Mouse (Mus musculus): ENCODE results near the gene Olfr869. TPM values are rescaled to one million over a fixed set of nuclear protein-coding genes. Genes with fewer than 3 reads are reported as not detected.

Olfr869 gene
- polyA plus RNA-seq (2015; fragmentation: Nextera tagmentation; extraction: Ambion mirVana), result not detected in 2 replicates

- no peaks in the 10 kb centered on the region for H3K36me3 ChIP-seq
- H3K27ac ChIP-seq (replicated peaks), result no peak within 1 kb of the TSS
- 0 out of 2 replicates have a peak, but pooled peaks cover 7% of the 10 kb centered on the region for H3K9me3 ChIP-seq
- WGBS, result 71% methylated on average over 2 of the region's 2 CpGs
- no peaks in the 10 kb centered on the region for H3K27me3 ChIP-seq (replicated peaks)
- H3K4me3 ChIP-seq, result no peak within 1 kb of the TSS
- H3K4me1 ChIP-seq, result no peaks in the 10 kb centered on the region
- no peak within 1 kb of the TSS for H3K9ac ChIP-seq
- no peak for ATAC-seq (ENCODE audit: extremely low read depth, insufficient number of reproducible peaks, low FRiP score, low TSS enrichment)
- no peak within 1 kb of the TSS for H3K4me2 ChIP-seq
Measured at GRCm38 (mm10) chr9:20128709-20129108, at the start of gene Olfr869. Gene Olfr869, plus strand, starts transcription at chr9:20129009.

- no peak within 1 kb of the TSS for H3K4me3 ChIP-seq
- no peaks in the 10 kb centered on the region for H3K36me3 ChIP-seq
- H3K4me1 ChIP-seq, result no peaks in the 10 kb centered on the region
- no peak for ATAC-seq (ENCODE audit: extremely low read depth, insufficient number of reproducible peaks, low FRiP score, low TSS enrichment)
- H3K27ac ChIP-seq (replicated peaks), result no peak within 1 kb of the TSS
- H3K9me3 ChIP-seq, result peaks cover 6% of the 10 kb centered on the region; the same call in 1 of the 2 replicates
- H3K4me2 ChIP-seq, result no peak within 1 kb of the TSS
- H3K27me3 ChIP-seq (replicated peaks), result no peaks in the 10 kb centered on the region
- H3K9ac ChIP-seq, result no peak within 1 kb of the TSS
- 31% methylated on average over 2 of the region's 2 CpGs for WGBS
Measured at GRCm38 (mm10) chr9:20098326-20098725, 30.5 kb upstream of the Olfr869 start, which contains the start of gene Olfr868. Gene Olfr868, plus strand, starts transcription at chr9:20098626.

- Histone ChIP-seq H3K27me3 (replicated peaks) (no peaks in the 10 kb centered on the region), H3K9ac (no peak overlapping the region), H3K36me3 (no peaks in the 10 kb centered on the region), H3K4me1 (no peaks in the 10 kb centered on the region), H3K4me3 (no peak overlapping the region), H3K9me3 (peaks cover 36% of the 10 kb centered on the region), H3K27ac (replicated peaks) (no peak overlapping the region), H3K4me2 (no peak overlapping the region)
- no peak for ATAC-seq (ENCODE audit: extremely low read depth, insufficient number of reproducible peaks, low FRiP score, low TSS enrichment)
- 71% methylated on average over 3 of the region's 3 CpGs for WGBS
Measured at GRCm38 (mm10) chr9:20149706-20150105, 20.9 kb downstream of the Olfr869 start.

GRCm38 (mm10) chr9:20173957-20174356, 45.1 kb downstream of the Olfr869 start, which contains the start of gene Olfr870:
Gene Olfr870, minus strand, starts transcription at chr9:20174057.
- WGBS, result 69% methylated on average over 2 of the region's 2 CpGs
- Histone ChIP-seq H3K36me3 (no peaks in the 10 kb centered on the region), H3K4me1 (no peaks in the 10 kb centered on the region), H3K9ac (no peak within 1 kb of the TSS), H3K4me3 (no peak within 1 kb of the TSS), H3K27ac (replicated peaks) (no peak within 1 kb of the TSS), H3K27me3 (replicated peaks) (no peaks in the 10 kb centered on the region), H3K4me2 (no peak within 1 kb of the TSS), H3K9me3 (peaks cover 8% of the 10 kb centered on the region; the same call in 1 of the 2 replicates)
- no peak for ATAC-seq (ENCODE audit: extremely low read depth, insufficient number of reproducible peaks, low FRiP score, low TSS enrichment)

GRCm38 (mm10) chr9:20179463-20179862, 50.7 kb downstream of the Olfr869 start:
- Histone ChIP-seq H3K9me3 (peaks cover 19% of the 10 kb centered on the region; the same call in 1 of the 2 replicates), H3K27me3 (replicated peaks) (no peaks in the 10 kb centered on the region), H3K27ac (replicated peaks) (no peak overlapping the region), H3K4me3 (no peak overlapping the region), H3K4me1 (no peaks in the 10 kb centered on the region), H3K4me2 (no peak overlapping the region), H3K36me3 (no peaks in the 10 kb centered on the region), H3K9ac (no peak overlapping the region)
- ATAC-seq (ENCODE audit: extremely low read depth, insufficient number of reproducible peaks, low FRiP score, low TSS enrichment), result no peak
- WGBS, result 49% methylated on average over 5 of the region's 5 CpGs

Other genes with a start within 250 kb of the Olfr869 start
- gene Olfr862, start 241.0 kb upstream of the Olfr869 start, polyA plus RNA-seq (2015; fragmentation: Nextera tagmentation; extraction: Ambion mirVana), result not detected in 2 replicates
- 0.17 and 0.18 TPM in 2 replicates for gene Olfr77, start 212.1 kb upstream of the Olfr869 start, polyA plus RNA-seq (2015; fragmentation: Nextera tagmentation; extraction: Ambion mirVana)
- gene Olfr866, start 101.0 kb upstream of the Olfr869 start, polyA plus RNA-seq (2015; fragmentation: Nextera tagmentation; extraction: Ambion mirVana), result not detected in 2 replicates
- not detected in 2 replicates for gene Olfr867, start 71.4 kb upstream of the Olfr869 start, polyA plus RNA-seq (2015; fragmentation: Nextera tagmentation; extraction: Ambion mirVana)
- gene Olfr868, start 30.4 kb upstream of the Olfr869 start, polyA plus RNA-seq (2015; fragmentation: Nextera tagmentation; extraction: Ambion mirVana), result not detected in 2 replicates
- gene Olfr870, start 45.0 kb downstream of the Olfr869 start, polyA plus RNA-seq (2015; fragmentation: Nextera tagmentation; extraction: Ambion mirVana), result not detected in 2 replicates
- gene Olfr871, start 83.2 kb downstream of the Olfr869 start, polyA plus RNA-seq (2015; fragmentation: Nextera tagmentation; extraction: Ambion mirVana), result not detected in 2 replicates
- gene Olfr872, start 108.1 kb downstream of the Olfr869 start, polyA plus RNA-seq (2015; fragmentation: Nextera tagmentation; extraction: Ambion mirVana), result not detected in 2 replicates
- gene Olfr39, start 153.3 kb downstream of the Olfr869 start, polyA plus RNA-seq (2015; fragmentation: Nextera tagmentation; extraction: Ambion mirVana), result not detected in 2 replicates
- not detected in 2 replicates for gene Olfr873, start 169.5 kb downstream of the Olfr869 start, polyA plus RNA-seq (2015; fragmentation: Nextera tagmentation; extraction: Ambion mirVana)
- gene Olfr18, start 207.1 kb downstream of the Olfr869 start, polyA plus RNA-seq (2015; fragmentation: Nextera tagmentation; extraction: Ambion mirVana), result not detected in 2 replicates

Measured in heart, embryonic 13.5 days (tissue).